Mouse (Mus musculus): ENCODE measurements around the gene Nub1. TPM values are rescaled to one million over a fixed set of nuclear protein-coding genes. Genes with fewer than 3 reads are reported as not detected.
A peak's percentile ranks its signal among the peaks of the same experiment; 100 is the strongest.

Gene Nub1
- 6.7 and 10.8 TPM in 2 replicates for polyA plus RNA-seq (2012; rRNA removed)
- polyA plus RNA-seq (2014; fragmentation: Nextera tagmentation; extraction: Ambion mirVana), result 10.5 and 11.9 TPM in 2 replicates

DNA sequence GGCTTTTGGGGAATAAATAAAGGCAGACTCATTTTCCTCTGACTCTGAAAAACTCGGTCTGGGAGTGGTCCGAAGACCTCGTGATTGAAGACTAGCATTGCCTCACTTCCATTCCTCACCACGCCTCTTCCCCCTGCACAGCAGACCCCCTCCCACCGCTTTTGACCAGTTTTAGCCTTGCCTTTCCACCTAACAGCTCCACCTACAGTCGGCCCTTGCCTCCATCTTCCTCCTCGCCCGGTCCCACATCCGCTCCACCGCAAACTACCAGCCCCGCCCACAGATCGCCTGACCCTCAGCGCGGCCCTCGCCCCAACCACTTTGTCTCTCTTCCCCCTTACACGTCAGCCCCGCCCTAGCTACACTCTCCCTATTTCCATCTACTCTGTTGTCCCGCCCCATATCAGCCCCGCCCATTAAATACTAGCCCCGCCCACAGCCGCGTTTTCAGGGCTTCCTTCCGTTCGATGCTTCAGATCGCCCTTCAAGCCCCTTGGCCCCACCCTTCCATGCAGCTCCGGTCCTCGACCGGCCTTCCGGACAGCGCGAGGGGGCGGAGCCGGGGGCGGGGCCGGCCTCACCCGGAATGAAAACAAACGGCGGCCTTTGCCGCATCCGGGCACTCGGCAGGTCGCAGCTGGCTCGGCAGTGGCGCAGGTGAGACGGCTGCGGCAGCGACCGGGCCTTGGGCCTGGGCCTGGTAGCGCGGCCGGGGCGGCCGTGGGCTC lies at the start of gene Nub1:
Gene Nub1, plus strand, starts transcription at position 167 of the 728 bp plus-strand sequence.
- H3K4me3 ChIP-seq (ENCODE audit: insufficient read depth in 1 of 2, low read depth in 2 of 2, low read length in 2 of 2), result peak within 1 kb of the TSS; percentile 99 to 100
- DNase-seq (ENCODE audit: low read depth in 3 of 3, low spot score in 3 of 3) (peak; percentile 99), ATAC-seq (ENCODE audit: insufficient read depth) (peak; percentile 94)
- no peaks in the 10 kb centered on the region for H3K27me3 ChIP-seq (ENCODE audit: control insufficient read depth, insufficient read depth, low read length)
- TF ChIP-seq EP300 (IDR thresholded peaks at IDR 0.05; ENCODE audit: low read depth) (no peak), CTCF (IDR thresholded peaks at IDR 0.05; ENCODE audit: low read depth) (peak; percentile 63)
- H3K4me2 ChIP-seq (ENCODE audit: low read depth), result peak within 1 kb of the TSS; percentile 73
- H3K9me3 ChIP-seq (ENCODE audit: control insufficient read depth, low read length), result no peaks in the 10 kb centered on the region
- peaks cover 5 to 21% of the 10 kb centered on the region in 2 experiments for H3K4me1 ChIP-seq (replicated peaks; ENCODE audit: control insufficient read depth in 2 of 2, insufficient read depth in 2 of 2, low read length in 1 of 2)
- H3K27ac ChIP-seq, result peak within 1 kb of the TSS; percentile 91
- under 1% methylated on average over 53 of the region's 53 CpGs for WGBS (ENCODE audit: insufficient replicate concordance)
- H3K36me3 ChIP-seq (replicated peaks; ENCODE audit: control insufficient read depth, insufficient read depth, low read depth), result peaks cover 8% of the 10 kb centered on the region
- H3K9ac ChIP-seq (replicated peaks), result peak within 1 kb of the TSS; percentile 91

DNA sequence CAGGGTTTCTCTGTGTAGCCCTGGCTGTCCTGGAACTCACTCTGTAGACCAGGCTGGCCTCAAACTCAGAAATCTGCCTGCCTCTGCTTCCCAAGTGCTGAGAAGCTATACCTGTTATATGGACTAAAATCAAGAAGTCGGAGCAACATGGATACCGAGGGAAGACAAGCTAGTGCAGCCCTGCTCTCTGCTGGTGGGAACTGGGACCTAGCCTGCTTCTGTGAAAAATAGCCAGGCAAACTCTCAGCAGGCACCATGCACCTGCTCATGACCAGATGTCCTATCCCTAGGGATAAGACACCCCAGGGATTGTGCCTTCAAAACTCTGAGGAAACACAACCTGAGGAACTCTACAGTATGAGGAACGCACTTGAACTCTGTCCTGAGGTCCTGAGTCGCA lies 48.3 kb upstream of the Nub1 start:
- Histone ChIP-seq H3K4me1 (replicated peaks; ENCODE audit: control insufficient read depth in 2 of 2, insufficient read depth in 2 of 2, low read length in 1 of 2) (no peaks in the 10 kb centered on the region), H3K27me3 (ENCODE audit: control insufficient read depth, insufficient read depth, low read length) (no peaks in the 10 kb centered on the region), H3K36me3 (replicated peaks; ENCODE audit: control insufficient read depth, insufficient read depth, low read depth) (no peaks in the 10 kb centered on the region), H3K4me2 (ENCODE audit: low read depth) (no peak overlapping the region), H3K9ac (replicated peaks) (no peak overlapping the region), H3K27ac (no peak overlapping the region), H3K9me3 (ENCODE audit: control insufficient read depth, low read length) (no peaks in the 10 kb centered on the region), H3K4me3 (ENCODE audit: insufficient read depth in 1 of 2, low read depth in 2 of 2, low read length in 2 of 2) (no peak overlapping the region)
- TF ChIP-seq CTCF (IDR thresholded peaks at IDR 0.05; ENCODE audit: low read depth) (no peak), EP300 (IDR thresholded peaks at IDR 0.05; ENCODE audit: low read depth) (no peak)
- no peak for DNase-seq (ENCODE audit: low read depth in 3 of 3, low spot score in 3 of 3)
- no peak for ATAC-seq (ENCODE audit: insufficient read depth)
- 62% methylated on average over 4 of the region's 4 CpGs for WGBS (ENCODE audit: insufficient replicate concordance)

DNA sequence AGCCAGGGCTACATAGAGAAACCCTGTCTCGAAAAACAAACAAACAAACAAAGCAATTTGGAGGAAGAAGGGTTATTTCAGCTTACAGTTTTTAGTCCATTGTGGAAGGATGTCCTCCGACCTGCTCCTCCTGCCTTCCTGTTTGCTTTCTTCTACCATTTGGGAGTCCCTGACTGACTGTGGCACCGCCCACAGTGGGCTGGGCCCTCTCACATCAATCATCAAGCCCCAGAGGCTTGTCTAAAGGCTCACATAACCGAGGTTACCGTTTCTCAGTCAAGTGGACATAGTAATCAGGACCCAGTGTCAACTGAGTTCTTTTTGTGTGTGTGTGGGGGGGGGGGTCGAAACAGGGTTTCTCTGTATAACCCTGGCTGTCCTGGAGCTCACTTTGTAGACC lies 47.2 kb upstream of the Nub1 start:
- H3K27ac ChIP-seq, result no peak overlapping the region

DNA sequence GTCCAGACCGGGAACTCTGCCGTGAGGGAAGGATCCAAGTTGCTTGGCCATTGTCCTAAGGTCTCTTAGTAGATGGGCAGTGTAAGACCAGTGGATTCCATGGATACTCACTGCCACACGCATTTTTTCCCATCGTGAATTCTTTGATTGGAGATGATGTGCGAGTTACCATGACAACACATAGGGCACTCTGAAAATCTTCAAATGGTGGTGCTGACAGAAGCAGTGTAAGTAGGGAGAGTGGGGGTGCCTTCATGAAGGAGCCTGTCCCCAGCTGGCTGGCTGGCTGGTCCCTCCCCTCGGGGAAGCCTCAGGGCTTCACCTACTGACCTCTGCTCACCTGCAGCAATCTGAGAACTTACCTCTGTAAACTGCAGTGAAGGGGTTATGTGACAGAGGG lies 46.3 kb upstream of the Nub1 start:
- WGBS (ENCODE audit: insufficient replicate concordance), result 60% methylated on average over 6 of the region's 6 CpGs
- Histone ChIP-seq H3K9me3 (ENCODE audit: control insufficient read depth, low read length) (no peaks in the 10 kb centered on the region), H3K36me3 (replicated peaks; ENCODE audit: control insufficient read depth, insufficient read depth, low read depth) (no peaks in the 10 kb centered on the region), H3K27ac (no peak overlapping the region), H3K9ac (replicated peaks) (no peak overlapping the region), H3K4me2 (ENCODE audit: low read depth) (no peak overlapping the region), H3K4me3 (ENCODE audit: insufficient read depth in 1 of 2, low read depth in 2 of 2, low read length in 2 of 2) (no peak overlapping the region), H3K4me1 (replicated peaks; ENCODE audit: control insufficient read depth in 2 of 2, insufficient read depth in 2 of 2, low read length in 1 of 2) (no peaks in the 10 kb centered on the region), H3K27me3 (ENCODE audit: control insufficient read depth, insufficient read depth, low read length) (no peaks in the 10 kb centered on the region)
- no peak for ATAC-seq (ENCODE audit: insufficient read depth)
- DNase-seq (ENCODE audit: low read depth in 3 of 3, low spot score in 3 of 3), result no peak
- no peak for TF ChIP-seq CTCF (IDR thresholded peaks at IDR 0.05; ENCODE audit: low read depth)

More for the DNA sequence above, 47.2 kb upstream of the Nub1 start:
- TF ChIP-seq EP300 (IDR thresholded peaks at IDR 0.05; ENCODE audit: low read depth) (no peak), CTCF (IDR thresholded peaks at IDR 0.05; ENCODE audit: low read depth) (no peak)
- Histone ChIP-seq H3K9ac (replicated peaks) (no peak overlapping the region), H3K4me3 (ENCODE audit: insufficient read depth in 1 of 2, low read depth in 2 of 2, low read length in 2 of 2) (no peak overlapping the region), H3K27me3 (ENCODE audit: control insufficient read depth, insufficient read depth, low read length) (no peaks in the 10 kb centered on the region), H3K4me1 (replicated peaks; ENCODE audit: control insufficient read depth in 2 of 2, insufficient read depth in 2 of 2, low read length in 1 of 2) (no peaks in the 10 kb centered on the region), H3K4me2 (ENCODE audit: low read depth) (no peak overlapping the region), H3K36me3 (replicated peaks; ENCODE audit: control insufficient read depth, insufficient read depth, low read depth) (no peaks in the 10 kb centered on the region), H3K9me3 (ENCODE audit: control insufficient read depth, low read length) (no peaks in the 10 kb centered on the region)
- DNase-seq (ENCODE audit: low read depth in 3 of 3, low spot score in 3 of 3) (no peak), ATAC-seq (ENCODE audit: insufficient read depth) (no peak)
- WGBS (ENCODE audit: insufficient replicate concordance), result 28% methylated on average over 6 of the region's 6 CpGs

DNA sequence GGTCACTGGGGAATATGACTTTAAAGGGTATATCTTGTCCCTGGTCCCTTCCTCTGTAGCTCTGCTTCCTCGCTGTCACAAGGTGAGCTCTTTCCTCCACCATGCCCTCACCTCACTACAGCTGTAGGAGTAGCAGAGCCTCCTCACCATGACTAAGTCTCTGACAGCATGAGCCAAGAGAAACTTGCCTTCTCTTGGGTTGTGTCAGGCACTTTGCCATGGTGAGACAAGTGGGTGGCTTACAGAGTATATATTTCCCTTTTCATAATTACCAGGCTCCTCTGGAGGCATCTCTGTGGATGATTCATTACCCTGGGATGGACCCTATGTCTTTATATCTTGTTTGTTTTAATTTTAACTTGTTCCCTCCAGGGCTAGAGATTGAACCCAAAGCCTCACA lies 39.9 kb upstream of the Nub1 start:
- TF ChIP-seq CTCF (IDR thresholded peaks at IDR 0.05; ENCODE audit: low read depth) (no peak), EP300 (IDR thresholded peaks at IDR 0.05; ENCODE audit: low read depth) (no peak)
- Histone ChIP-seq H3K4me2 (ENCODE audit: low read depth) (no peak overlapping the region), H3K4me3 (ENCODE audit: insufficient read depth in 1 of 2, low read depth in 2 of 2, low read length in 2 of 2) (no peak overlapping the region), H3K9me3 (ENCODE audit: control insufficient read depth, low read length) (no peaks in the 10 kb centered on the region), H3K27ac (no peak overlapping the region), H3K9ac (replicated peaks) (no peak overlapping the region), H3K27me3 (ENCODE audit: control insufficient read depth, insufficient read depth, low read length) (no peaks in the 10 kb centered on the region), H3K36me3 (replicated peaks; ENCODE audit: control insufficient read depth, insufficient read depth, low read depth) (no peaks in the 10 kb centered on the region), H3K4me1 (replicated peaks; ENCODE audit: control insufficient read depth in 2 of 2, insufficient read depth in 2 of 2, low read length in 1 of 2) (no peaks in the 10 kb centered on the region)
- DNase-seq (ENCODE audit: low read depth in 3 of 3, low spot score in 3 of 3) (no peak), ATAC-seq (ENCODE audit: insufficient read depth) (no peak)
- 43% methylated on average over 1 of the region's 1 CpGs for WGBS (ENCODE audit: insufficient replicate concordance)

Measured in liver, embryonic 14.5 days (tissue).